Mouse (Mus musculus) heart, adult 9 months (tissue): ENCODE results near the gene Ppid.
"Not testable (repeated sequence)": the region's sequence is repeated elsewhere in the genome, so short reads cannot be mapped to it uniquely, and the experiment has no call there.

Experiments used
- DNase-seq, 2 experiments: peaks; one replicate each; pipeline ENCODE4 v3.0.0; 2022; ENCODE audit warnings: low spot score in 2 of 2

Gene Ppid

DNA sequence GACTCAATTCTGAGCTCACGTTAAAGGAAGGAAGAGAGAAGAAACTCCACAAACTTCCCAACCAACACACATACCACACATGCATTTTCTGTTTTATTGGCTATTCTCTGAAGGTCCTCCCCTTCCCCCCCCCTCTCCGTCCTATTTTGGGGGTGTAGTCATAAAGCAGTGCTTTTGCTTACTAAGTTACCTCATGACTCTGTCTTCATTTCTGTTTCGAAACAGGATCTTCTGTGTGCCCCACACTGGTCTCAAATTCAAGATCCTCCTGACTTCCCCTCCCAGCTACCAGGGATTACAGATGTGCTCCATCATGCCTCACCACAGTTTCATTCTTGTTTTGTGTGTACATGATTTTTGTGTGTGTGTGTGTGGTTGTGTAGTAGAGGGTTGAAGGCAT lies 18.7 kb upstream of the Ppid start:
- peak in 1 of 2 experiments; percentile 19 for DNase-seq

DNA sequence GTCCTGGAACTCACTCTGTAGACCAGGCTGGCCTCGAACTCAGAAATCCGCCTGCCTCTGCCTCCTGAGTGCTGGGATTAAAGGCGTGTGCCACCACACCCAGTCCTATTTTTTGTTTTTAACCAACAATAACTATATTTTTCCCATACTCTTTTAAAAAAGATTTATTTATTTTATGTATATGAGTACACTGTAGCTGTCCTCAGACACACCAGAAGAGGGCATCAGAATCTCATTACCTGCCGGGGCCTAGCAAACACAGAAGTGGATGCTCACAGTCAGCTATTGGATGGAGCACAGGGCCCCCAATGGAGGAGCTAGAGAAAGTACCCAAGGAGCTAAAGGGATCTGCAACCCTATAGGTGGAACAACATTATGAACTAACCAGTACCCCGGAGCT lies 17.8 kb upstream of the Ppid start:
- not testable (repeated sequence) for DNase-seq

DNA sequence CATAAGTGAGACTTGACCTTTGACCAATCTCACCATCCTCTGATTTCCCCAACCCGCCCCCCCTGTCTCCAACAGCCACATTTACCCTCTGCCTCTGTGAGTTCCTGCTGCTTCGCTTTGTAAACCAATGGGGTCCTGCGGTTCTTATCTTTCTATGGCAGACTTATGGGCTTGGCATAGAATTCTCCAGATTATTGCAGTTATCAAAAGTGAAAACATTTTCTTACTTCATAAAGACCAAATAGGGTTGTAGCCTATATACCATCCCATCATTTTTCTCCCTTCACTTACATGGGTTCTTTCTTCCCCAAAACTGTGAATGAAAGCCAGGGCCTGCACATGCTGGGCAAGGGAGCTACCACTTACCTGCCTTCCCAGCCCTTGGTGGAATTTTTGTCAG lies 16.8 kb upstream of the Ppid start:
- DNase-seq: no peak

DNA sequence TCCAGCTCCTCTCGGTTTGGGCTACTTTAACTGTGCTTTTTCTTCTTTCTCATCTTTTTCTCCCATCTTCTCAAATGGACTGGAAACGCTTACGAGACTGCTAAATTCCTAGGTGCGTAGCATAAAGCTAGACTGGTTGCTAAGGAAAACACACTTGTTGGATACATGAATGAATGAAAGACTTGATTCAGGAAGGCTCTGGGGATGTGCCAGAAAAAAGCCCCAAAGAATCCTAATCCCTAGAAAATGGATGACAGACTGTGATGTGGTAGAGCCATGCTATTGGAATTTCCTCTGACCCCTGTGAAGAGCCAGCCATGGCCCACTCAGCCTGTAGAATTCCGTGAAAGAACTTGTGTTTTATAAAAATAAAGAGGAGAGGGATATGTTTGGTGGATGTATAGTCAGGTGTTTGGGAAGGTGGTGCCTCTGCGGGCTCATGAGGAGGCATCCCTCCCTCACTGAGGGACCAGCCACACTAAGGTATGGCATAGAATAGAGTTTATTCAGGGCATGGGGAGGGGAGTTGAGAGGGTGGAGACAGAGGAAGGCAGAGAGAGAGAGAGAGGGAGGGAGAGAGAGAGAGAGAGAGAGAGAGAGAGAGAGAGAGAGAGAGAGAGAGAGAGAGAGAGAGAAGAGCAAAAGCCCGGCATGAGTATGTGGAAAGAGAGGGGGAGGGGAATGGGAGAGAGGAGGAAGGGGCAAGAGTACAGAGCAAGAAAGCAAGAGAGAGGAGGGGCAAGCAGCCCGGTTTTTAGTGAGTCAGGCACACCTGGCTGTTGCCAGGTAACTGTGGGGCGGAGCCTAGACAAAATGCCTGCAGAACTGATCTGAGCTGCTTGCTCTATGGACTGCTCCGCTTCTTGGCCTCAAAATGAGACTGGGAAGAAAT lies 15.3 kb upstream of the Ppid start:
- DNase-seq: no peak

DNA sequence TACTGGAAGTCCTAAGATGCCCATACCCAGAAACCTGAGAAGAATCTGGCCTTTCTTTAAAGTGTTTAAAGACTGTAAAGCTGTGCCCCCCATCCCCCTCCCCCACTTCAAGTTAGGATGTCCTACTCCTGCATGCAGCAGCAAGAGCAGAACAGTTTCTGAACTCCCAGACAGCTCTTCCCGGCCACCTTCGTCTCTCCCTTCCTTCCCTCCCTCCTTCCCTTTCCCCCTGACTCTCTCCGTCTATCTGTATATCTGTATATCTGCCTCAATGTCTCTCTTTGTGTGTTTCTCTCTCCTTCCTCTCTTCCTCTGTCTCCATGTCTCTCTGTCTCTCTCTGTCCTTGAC lies 14.7 kb upstream of the Ppid start:
- DNase-seq: no peak

DNA sequence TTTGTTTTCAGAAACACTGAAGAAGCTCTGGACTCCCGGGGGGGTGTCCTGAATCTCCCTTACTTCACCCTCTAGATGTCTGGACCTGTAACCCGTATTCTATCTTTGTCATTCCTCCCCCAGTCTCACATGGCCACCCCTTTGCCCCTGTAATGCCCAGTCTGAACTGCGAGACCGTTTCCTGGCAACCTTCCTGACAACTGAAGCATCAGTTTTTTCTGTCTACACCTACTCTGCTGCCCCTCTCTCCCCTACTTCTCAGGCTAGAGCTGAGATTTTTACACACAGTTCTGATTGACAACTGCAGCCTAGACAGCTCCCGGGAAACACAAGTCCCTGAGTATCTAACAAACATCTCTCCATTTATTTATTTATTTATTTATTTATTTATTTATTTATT lies 14.3 kb upstream of the Ppid start:
- no peak for DNase-seq

DNA sequence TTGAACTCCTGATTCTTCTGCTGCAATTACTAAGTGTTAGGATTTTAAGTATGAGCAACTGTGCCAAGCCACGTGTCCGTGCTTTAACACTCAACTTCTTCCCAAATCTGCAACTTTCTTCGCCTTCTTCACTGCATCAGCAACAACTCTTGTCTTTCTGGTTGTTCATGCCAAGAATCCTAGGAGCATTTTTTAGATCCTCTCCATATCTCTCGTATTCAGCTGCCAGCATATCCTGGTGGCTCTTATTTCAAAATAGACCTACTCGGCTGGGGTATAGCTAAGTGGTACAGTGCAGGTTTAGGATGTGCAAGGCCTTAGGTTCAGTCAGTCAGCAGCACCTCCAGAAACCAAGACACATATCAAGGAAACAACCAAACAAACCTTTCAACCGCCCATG lies 13.5 kb upstream of the Ppid start:
- no peak for DNase-seq

DNA sequence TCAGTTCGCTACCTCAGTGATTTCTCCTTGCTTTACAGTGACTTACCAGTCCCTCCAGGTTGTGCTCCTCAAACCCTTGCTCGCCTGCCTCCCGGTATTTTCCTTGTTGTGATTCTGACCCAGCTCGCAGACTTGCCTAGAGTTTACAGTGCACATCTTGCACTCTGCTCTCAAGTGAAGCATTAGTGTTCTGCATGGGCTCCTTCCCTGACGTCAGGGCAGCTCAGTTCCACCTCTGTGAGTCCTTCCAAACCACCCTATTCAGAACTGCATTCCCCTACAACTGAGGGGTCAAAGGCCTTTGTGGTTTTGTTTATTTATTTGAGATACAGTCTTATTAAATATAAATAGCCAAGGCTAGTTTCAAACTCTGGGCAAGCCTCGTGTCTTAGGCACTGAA lies 13.0 kb upstream of the Ppid start:
- no peak for DNase-seq

DNA sequence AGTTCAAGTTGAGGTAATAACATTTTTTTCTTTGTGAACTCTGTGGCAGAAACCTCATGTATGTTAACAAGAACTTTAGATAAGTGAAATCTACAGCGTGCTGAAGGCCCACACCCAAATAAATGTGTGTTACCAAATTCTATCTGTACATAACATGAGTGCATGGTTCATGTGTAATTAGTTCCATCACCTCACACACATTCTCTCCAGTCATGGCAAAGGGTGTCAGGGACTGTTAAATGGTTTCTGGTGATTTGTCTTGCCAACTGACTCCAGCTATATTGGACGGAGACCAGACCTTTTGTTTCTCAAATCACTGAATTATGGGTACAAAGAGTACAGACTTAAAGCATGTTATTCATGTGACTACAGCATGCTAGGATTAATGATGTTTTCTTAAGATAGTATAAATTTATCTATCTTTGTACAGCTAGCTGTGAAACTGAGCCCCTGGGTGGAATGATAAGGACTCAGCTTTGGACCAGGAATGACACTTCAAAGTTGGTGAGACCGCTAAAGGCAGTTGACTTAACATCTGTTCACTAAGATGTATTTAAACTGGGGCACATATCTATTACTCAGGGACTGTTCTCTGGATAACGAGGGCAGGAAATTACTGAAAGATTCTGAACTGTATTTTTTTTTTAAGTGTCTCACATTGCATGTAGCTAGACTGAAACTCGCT lies 11.1 kb upstream of the Ppid start:
- no peak for DNase-seq

DNA sequence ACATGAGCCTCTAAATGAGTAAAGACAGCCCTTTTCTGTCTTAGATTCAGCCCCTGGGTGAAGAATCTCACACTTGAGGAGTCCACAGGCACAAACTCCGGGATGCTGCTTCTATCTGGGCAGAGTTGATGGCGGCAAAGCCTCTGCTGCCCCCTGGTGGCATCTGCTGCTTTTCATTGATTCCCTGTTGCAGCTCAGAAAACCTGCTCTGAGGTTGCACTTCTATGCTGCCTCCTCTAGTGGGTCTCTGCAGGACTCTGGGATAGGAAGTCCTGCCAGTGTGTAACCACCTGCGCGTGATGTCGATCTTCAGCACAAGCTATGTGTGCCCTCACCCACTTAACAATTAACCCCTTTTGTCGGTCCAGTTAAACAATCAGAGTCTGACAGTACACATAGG lies 4.3 kb upstream of the Ppid start:
- peak; percentile 71 to 88 for DNase-seq

DNA sequence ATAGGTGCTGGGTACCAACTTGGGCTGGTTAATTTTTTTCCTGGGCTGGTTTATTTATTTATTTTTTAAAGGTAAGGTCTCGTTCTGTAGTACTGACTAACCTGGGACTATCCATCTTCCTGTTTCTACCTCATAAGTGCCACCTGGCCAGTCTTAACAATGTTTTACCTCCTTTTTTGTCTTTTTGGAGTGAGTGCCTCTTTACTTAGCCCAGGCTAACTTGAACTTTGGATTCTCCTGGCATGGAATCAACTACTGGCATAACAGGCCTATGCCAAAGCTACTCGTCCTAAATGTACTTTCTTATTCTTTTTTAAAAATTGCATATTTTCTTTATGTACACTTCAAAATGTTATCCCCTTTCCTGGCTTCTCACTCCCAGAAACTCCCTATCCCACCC lies 1.5 kb upstream of the Ppid start:
- no peak for DNase-seq

DNA sequence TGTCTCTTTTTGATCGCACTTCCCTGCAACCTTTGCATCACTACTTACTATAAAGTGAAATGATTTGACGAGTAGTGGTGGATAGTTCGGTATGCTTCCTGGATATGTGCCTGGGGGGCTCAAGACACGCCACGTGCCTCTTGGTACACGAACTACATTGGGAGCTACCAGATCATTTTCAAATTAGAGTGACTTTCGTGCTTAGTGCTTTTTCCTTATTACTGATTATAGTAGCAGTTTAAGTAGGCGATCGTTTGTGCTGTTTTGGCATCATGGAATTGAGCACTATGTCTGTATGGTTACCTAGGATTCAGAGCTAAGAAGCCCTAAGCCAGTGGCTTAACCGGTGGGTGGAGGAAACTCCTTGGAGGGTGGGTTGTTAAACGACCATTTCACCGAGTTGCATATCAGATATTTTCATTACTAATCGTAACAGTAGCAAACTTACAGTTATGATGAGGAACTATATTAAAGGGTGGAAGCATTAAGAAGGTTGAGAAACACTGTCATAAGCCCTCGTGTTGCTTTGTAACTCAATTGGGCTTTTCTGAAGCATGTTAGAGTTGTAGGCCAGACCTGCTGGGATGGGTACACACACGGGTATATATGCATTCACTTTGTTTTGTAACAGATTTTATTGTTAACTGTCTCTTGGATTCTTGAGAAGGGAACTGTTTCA lies 790 bp downstream of the Ppid start:
- no peak for DNase-seq

DNA sequence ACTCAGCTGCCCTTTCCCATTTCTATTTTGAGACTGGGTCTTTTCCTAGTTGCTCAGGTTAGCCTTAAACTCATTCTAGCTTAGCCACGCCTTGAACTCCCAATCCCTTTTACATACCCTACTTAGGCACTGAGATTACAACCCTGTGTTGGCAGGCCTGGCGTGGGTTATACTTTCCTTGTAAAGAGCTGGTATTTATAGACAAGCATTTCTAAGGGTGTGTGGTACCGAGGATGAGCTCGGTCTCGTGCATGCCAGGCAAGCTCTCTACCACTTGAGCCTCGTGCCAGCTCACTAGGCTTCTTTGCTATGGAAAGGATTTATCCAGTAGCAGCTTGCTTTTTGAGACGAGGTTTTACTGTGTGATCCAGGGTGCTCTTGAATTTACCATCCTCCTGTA lies 4.3 kb downstream of the Ppid start:
- DNase-seq: no peak

DNA sequence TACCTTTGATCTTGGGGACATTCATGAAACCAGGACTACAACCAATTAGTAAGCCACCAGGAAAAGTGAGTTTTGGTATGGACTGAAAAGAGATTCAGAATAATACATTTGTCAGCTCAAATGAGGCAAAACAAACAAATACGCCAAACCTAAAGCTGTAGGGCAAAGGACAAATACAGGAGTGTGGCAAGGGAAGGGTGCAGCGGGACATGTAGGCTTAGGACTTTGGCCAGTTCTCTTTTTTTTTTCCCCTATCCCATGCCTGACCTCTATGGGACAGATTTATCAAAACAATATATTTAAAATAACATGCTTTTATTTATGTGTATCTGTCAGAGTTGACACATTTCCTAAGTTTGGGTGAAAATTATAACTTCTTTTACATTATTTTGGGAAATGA lies 18.7 kb downstream of the Ppid start:
- DNase-seq: no peak

DNA sequence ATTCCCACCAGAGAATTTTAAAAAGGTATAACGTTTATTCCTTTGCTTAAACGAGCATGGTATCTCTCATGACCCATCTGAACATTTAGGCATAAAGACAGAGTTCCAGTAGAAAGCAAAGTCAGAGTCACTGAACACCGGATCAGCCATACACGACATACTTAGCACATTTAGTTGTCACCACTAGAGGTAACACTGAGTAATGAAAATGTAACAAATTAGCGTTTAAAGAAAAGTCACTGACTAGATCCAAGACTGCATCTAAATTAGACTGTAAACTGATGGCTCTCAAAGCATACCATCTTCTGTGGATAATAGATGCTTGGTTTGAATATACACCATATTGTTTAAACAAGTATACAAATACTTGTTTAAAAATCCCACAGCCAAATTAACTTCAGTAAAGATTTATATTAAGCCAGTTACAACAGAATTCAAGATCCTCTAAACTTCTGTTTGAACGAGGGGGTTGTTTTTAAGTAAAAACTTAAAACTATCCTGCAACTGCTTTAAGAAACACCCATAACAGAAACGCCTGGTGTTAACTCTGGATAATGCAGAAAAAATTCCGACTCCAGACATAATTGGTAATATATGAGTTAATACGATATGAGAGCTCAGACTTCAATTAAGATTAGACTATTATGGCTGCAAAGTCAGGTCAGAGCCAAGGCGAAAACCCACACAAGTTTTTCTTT lies 36.5 kb downstream of the Ppid start:
- DNase-seq: no peak

DNA sequence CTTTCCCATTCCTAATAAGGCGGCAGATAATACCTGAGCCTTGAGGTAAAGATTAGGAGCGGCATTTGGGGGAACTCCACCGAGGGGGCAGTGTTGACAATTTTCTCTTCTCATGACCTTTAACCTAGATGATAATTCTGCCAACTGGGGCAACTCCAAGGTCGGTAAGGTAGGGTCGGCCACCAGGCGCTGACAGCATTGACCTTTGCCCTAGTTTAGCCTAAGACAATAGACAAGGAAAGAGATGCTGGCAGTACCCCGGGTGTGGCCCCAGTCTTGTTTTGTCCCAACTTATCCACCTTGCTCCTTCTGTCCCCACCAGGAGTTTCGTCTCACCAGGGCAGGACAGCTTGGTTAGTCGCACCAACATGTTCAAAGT lies 37.0 kb downstream of the Ppid start:
- no peak for DNase-seq

DNA sequence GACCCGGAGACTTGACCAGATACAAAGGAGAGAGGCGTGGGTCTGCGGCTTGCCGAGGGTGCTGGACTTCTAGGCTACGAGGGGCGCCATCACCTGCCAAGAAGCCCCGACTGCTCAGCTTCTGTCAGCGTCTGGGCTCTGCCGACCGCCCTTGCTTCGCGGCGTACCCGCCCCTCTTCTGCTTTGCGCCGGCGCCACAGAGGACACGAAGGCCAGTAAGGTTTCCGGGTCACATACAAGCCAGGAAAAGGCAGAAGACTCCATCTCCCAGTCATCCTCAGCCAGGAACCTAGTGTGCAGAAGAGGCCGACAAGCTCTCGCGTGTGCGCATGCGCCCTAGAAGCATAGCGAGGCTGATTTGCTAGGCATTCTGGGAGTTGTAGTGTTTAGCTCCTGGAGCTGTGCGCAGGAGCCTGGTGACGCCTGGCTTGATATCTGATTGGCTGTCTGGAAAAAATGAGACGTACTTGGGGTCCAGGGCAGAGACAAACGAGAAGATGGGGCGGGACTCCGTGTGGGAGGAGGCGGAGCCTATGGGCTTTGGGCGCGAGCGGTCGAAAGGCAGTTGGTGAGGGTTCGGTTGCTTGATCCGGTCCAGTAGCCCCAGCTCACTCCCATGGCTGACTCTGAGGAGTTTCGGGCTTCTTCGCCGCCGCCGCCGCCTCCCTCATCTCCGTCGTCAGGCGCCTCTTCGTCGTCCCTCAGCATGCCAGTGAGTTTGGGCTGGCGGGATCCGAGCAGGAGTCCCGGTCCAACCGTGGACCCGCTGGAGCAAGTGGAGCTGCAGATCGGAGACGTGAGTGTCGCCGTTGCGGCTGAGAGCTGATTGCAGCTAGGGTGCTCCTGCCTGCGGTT lies 37.6 kb downstream of the Ppid start, which contains the start of gene 4930579G24Rik:
Gene 4930579G24Rik (plus strand): TSS at position 519 of the 855 bp plus-strand sequence.
- peak; percentile 98 to 100 for DNase-seq

DNA sequence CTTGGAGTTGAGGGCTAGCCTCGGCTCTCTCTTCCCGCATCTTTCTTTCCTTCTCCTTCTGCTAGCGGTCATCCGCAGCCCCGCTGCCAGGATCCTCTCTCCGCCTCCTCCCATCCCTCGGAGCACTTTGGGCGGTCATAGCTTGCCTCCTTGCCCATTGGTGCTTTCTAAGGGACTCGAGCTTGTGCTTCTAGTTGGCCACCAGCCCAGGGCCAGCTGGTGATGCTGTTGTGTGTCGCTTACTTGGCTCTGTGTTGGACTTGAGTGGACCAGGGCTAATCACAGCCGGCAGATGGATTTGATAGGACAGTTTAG lies 38.2 kb downstream of the Ppid start, which contains the start of gene Etfdh:
Gene Etfdh (minus strand): TSS at position 85 of the 315 bp plus-strand sequence.
- DNase-seq: peak; percentile 58 to 73

DNA sequence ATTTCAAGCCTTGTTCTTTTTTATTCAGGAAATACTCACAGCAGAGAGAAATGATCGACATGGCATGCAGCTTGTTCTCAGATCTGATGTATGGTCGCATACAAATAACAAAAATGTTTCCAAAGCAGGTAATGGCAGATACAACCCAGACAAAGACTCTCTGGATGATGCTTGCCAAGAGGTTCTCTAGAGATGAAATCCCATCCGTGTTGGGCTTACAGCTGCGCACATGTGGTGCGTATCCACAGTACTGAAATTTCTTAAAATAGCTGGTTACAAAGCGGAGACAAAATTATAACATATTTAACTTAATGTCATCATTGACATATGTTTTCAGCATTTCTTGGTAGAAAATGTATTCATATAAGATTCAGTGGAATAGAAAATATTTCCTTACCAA lies 61.0 kb downstream of the Ppid start:
- no peak for DNase-seq
